Mouse (Mus musculus): ENCODE results near the gene Nxf1. TPM values are rescaled to one million over a fixed set of nuclear protein-coding genes. Genes with fewer than 3 reads are reported as not detected.

Gene Nxf1
- polyA plus RNA-seq (2021; fragmentation: Nextera tagmentation) = 23.9 and 27.6 TPM in 2 replicates
- long read RNA-seq, experiment 1, full-length matches to known transcripts = 108 of 150 reads
- long read RNA-seq, experiment 1, partial matches to known transcripts = 28 of 150 reads
- long read RNA-seq, experiment 1, other reads (novel, unspliced or antisense) = 14 of 150 reads
- long read RNA-seq, experiment 2, transcript Nxf1-201 (21 exons, 2,326 nt) = major isoform, 28 of 40 reads
- long read RNA-seq, experiment 2, partial matches to known transcripts = 9 of 40 reads
- long read RNA-seq, experiment 2, other reads (novel, unspliced or antisense) = 3 of 40 reads

GRCm38 (mm10) chr19:8756635-8757387 is at the start of gene Nxf1:
Nxf1 (plus strand) TSS chr19:8757073.

GRCm38 (mm10) chr19:8722907-8723573 is 33.8 kb upstream of the Nxf1 start, which contains the start of gene Slc3a2:
Slc3a2 (minus strand) TSS chr19:8723369.

GRCm38 (mm10) chr19:8735389-8736159 is 21.3 kb upstream of the Nxf1 start, which contains the start of gene Wdr74:
Wdr74 (plus strand) TSS chr19:8735827.

GRCm38 (mm10) chr19:8740603-8741002 is 16.3 kb upstream of the Nxf1 start, which contains the start of gene 1700092M07Rik:
1700092M07Rik (plus strand) TSS chr19:8740718.

GRCm38 (mm10) chr19:8741243-8741869 is 15.5 kb upstream of the Nxf1 start, which contains the start of gene Stx5a:
Stx5a (plus strand) TSS chr19:8741413.

GRCm38 (mm10) chr19:8770567-8771270 is 13.8 kb downstream of the Nxf1 start, which contains the start of gene Tmem223:
Tmem223 (plus strand) TSS chr19:8770996.

GRCm38 (mm10) chr19:8774086-8774835 is 17.4 kb downstream of the Nxf1 start, which contains the start of gene Tmem179b:
Tmem179b (minus strand) TSS chr19:8774467.

GRCm38 (mm10) chr19:8786008-8786781 is 29.3 kb downstream of the Nxf1 start, which contains the start of gene Taf6l:
Taf6l (minus strand) TSS chr19:8786417.

GRCm38 (mm10) chr19:8798264-8798946 is 41.5 kb downstream of the Nxf1 start, which contains the start of gene Polr2g:
Polr2g (minus strand) TSS chr19:8798577.

GRCm38 (mm10) chr19:8802130-8802821 is 45.4 kb downstream of the Nxf1 start, which contains the start of gene Zbtb3:
Zbtb3 (plus strand) TSS chr19:8802555.

GRCm38 (mm10) chr19:8818801-8819595 is 62.1 kb downstream of the Nxf1 start, which contains the start of gene Ttc9c:
Ttc9c (minus strand) TSS chr19:8819333.

GRCm38 (mm10) chr19:8819596-8820423 is 62.9 kb downstream of the Nxf1 start, which contains the start of gene Hnrnpul2:
Hnrnpul2 (plus strand) TSS chr19:8820010.

Data from left cerebral cortex, adult 6 months (tissue).